Mouse (Mus musculus): ENCODE data around the gene Zfp354c. TPM values are rescaled to one million over a fixed set of nuclear protein-coding genes. Genes with fewer than 3 reads are reported as not detected.

The Zfp354c gene
- 1 to 10 TPM; 3.8 to 5.3 TPM for total RNA-seq (2021)
- long read RNA-seq, experiment 1: 0 reads
- long read RNA-seq, experiment 2, partial matches to known transcripts: 0 of 1 reads
- long read RNA-seq, experiment 2, other reads (novel, unspliced or antisense): 1 of 1 reads

DNA sequence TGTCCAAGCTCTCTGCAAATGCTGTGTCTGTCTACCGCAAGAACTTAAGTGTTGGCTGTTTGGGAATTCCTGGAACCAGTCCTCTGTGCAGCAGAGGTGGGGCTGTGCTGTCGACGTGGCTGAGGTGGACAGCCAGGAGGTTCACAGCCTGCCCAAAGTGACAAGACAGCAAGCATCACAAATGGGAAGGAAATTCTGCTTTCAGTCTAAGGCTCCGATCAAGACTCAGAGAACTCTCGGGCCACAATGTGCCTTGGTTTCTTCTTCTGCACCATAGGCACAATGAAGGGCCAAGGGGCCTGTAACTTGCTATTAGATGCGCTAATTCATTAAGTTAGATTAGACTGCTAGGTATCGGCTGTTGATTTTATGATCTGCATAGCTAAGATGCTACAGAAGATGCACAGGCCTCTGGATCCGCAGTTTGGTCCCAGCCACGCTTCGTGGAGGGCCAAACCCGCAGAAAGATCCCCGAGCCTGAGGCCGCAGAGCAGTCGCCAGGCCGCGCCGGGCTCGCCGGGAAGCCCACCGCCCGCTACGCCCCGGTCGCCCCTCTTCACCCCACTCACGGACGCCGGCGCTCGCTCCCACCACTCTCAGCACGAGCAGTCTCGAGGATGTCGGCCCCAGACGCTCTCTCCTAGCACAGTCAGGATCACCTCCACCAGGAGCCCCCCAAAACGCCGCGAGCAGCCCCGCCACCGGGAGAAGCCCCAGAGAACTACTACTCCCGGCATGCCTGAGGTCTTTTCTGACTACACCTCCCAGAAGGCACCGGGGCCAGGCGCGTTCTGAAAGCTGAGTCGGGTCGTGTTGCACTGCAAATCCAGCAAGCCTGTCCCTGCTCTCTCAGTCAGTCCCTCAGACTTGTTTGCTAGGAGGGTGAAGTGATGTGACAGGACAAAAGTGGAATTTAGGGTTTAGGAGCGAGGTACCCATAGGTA is at the start of gene Zfp354c:
Gene Zfp354c, minus strand, starts transcription at position 715 of the 944 bp plus-strand sequence.
- peak; percentile 78 to 84 for DNase-seq
- intact Hi-C loops (cut with DNase I): loop anchor here (5.0 kb wide), 1 partner anchor 105 kb away; the partner anchor contains the start of gene Zfp354b

DNA sequence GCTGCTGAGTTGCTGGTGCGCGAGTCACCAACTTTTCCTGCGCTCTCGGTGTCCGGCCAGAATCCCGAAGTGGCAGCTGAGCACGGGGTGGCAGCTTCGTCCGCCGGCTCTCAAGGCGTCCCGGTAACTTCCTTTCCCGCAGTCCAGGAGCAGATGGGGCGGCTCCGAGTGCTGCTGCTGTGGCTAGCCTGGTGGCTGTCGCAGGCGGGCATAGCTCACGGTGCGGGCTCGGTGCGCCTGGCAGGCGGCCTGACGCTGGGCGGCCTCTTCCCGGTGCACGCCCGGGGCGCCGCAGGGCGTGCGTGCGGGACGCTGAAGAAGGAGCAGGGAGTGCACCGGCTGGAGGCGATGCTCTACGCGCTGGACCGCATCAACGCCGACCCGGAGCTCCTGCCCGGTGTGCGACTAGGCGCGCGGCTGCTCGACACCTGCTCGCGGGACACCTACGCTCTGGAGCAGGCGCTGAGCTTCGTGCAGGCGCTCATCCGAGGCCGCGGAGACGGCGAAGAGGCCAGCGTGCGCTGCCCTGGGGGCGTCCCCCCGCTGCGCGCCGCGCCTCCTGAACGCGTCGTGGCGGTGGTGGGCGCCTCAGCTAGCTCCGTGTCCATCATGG is 23.6 kb upstream of the Zfp354c start:
- intact Hi-C loops (cut with DNase I): no loop called here
- no peak for DNase-seq

DNA sequence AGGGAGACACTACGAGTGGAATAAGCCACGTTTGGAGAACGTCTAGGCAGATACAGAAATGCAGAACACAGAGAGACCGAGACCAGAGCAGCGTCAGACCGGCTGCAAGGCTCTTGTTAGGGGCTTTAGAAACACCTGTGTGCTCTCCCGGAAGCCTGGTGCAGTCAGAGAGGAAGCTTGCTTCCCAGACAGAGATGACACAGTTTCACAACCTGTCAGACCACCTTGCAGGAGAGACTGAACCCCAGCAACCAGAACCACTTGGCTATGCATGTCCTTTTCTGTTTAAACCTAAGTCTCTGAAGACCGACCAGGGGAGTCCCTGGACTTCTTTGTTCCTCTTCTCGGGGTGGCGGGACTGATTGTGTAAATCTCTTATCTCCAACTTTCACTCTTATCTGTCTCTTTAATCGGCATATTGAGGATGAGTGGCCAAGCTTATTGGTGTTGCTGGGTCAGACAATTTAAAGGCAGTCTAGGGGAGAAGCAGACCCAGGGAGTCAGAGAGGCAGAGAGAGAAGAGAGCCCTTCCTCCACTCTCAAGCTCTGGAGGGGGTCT is 22.7 kb upstream of the Zfp354c start, which contains the start of gene Grm6:
Gene Grm6, plus strand, starts transcription at position 509 of the 559 bp plus-strand sequence.
- DNase-seq: no peak
- intact Hi-C loops (cut with DNase I): no loop called here

DNA sequence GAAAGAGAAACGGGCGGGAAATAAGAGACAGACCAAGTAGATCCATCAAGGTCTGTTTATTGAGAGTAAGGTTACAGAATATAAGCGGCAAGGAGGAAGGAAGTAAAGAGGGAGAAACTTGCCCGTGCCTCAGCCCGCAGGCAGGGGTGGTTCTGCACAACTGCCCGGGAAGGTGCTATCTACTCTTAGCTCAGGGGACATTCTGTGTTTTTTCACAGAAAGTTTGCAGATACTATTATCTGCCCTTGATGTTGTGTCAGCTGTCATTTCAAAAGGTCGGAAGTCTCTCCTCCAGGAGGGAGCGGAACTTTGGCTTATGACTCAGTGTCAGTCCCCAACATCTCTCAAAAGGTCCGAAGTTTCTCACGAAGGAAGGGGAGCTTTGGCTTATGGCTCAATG is 21.8 kb upstream of the Zfp354c start:
- intact Hi-C loops (cut with DNase I): loop anchor here (5.0 kb wide), 1 partner anchor 33 kb away; no protein-coding TSS in a partner anchor
- no peak for DNase-seq

DNA sequence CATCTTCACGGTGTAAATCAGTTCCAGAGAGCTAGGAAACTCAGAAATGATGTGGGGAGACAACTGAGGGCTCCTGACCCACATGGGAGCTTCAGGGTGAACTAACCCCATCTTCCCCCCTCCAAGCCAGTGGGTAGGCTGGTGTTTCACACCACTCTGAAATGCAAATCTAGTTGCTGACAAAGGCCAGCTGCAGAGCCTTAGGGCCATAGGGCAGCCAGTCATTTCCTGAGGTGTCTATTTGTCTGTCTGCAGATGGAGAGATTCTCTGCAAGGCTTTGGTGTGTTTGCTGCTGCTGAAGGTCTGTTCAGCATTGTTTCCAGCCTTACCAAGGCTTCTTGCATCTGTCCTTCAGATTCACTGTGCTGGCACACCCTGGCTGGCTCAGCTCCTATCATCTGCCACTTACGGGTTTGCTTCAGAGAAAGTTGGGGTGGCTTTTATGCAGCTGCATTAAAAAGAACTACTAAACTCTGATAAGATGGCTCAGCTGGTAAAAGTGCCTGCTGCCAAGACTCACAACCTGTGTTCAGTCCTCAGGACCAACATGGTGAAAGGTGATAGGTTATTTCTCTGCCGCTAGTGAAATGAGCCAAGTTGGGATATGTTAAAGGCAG is 21.1 kb upstream of the Zfp354c start:
- DNase-seq: no peak
- intact Hi-C loops (cut with DNase I): loop anchor here (5.0 kb wide), 1 partner anchor 34 kb away; no protein-coding TSS in a partner anchor

DNA sequence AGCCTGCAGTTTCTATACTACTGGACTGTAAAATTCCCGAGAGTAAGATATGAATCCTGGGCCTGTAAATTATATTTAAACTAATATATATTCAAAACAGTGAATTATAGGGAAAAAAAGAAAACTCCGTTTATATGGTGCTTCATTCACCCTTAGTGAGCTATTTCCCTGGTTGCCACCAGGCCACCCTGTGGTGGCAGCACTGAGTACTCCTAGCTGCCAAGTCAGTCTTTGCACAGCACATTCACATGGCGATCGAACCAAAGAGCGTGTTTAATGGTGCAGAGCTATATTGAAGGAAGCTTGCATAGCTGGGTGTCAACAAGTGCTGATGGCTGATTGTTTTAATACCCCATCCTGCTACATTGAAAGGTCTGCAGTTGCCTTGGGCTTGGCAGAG is 19.5 kb upstream of the Zfp354c start:
- DNase-seq: no peak
- intact Hi-C loops (cut with DNase I): loop anchor here (5.0 kb wide), 1 partner anchor 35 kb away; no protein-coding TSS in a partner anchor

DNA sequence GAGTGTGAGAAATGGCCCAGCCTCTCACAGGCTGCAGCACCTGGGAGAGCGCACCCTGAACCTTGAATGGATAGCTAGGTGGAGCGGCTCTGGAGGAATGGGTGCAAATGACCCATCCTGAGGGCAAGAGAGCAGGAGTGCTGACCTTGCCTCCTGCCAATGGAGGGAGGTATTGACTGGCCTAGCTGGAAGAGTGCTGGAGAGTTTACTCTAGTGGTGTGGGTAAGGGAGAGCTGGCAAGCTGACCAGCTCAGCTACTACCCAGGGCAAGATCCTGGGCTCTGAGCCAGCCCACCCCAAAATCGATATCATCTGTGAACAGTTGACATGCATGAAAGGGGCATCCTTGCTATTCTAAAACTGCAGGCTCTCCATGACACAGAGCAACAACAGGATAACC is 18.4 kb upstream of the Zfp354c start:
- intact Hi-C loops (cut with DNase I): loop anchor here (5.0 kb wide), 1 partner anchor 36 kb away; no protein-coding TSS in a partner anchor

DNA sequence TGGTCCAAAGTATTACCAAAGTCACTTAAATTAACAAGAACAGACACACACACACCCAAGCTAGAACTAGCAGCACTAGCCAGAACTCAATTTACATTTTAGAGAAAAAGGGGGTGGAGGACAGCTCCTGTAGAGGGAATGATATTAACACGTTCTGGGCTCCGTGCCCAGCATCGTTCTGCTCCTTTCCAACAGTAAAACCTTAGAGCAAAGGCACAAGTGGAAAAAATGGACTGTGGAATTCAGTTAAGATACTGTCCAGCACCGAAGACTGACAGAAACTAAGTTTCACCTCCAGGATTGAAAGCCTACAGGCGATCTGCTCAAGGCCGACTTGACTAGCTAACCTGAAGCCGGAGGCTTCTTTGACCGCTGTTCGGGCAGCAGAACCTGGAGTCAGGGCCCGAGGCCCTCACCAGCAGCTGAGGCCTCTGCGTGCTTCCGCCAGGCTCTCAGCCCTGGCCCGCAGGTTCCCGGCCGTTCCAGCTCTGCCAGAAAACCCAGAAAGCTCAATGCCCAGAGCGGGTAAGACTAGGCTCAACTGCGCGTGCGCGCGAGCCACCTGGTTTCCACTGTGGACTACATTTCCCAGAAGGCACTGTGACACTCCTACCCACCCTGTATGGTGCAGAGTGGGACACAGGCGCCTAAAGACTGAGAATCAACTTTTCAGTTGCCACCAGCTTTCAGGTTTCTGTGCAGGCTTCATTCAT is 13.7 kb upstream of the Zfp354c start, which contains the start of gene Zfp879:
Gene Zfp879, minus strand, starts transcription at position 530 of the 713 bp plus-strand sequence.
- DNase-seq: peak; percentile 82 to 85
- intact Hi-C loops (cut with DNase I): no loop called here

More for the DNA sequence above, 18.4 kb upstream of the Zfp354c start:
- DNase-seq: no peak

DNA sequence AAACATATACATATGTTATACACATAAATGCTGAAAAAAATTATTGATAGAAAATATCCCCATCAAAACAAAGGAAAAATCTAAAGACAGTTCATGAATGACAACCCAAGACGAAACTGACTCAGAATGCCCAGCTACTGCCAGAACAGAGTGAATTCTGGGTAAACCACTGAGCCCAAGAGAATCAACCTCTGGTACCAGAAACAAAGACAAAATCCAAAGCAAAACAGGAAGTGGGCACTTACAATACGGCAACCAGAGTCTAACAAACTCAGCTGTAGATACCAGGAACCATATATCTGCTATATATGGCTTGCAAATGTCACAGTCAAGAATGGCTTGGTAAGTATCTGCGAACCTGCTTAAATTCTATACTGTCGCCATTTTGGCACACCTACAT is 8.2 kb upstream of the Zfp354c start:
- DNase-seq: no peak
- intact Hi-C loops (cut with DNase I): loop anchor here (5.0 kb wide), 1 partner anchor 92 kb away; no protein-coding TSS in a partner anchor

DNA sequence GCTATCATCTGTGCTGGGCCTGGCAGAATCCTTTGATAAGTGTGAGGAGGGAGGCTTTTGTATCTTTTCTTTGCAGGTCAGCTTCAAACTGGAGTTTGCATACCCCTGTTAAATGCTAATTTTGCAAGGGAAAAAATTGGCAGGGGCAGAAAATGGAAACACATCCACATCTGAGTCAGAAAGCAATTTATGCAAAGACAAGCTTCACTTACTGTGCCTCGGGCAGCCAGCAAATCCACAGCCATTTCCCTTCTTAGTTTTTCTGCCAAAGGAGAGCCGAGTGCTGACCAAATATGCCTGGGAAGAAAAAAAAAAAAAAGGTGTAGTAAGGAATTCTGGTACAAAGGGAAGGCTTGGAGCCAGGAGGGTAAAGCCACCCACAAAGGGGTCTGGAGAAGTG is 1.3 kb downstream of the Zfp354c start:
- intact Hi-C loops (cut with DNase I): loop anchor here (5.0 kb wide), 1 partner anchor 106 kb away; the partner anchor contains the start of gene Zfp354b
- DNase-seq: no peak

DNA sequence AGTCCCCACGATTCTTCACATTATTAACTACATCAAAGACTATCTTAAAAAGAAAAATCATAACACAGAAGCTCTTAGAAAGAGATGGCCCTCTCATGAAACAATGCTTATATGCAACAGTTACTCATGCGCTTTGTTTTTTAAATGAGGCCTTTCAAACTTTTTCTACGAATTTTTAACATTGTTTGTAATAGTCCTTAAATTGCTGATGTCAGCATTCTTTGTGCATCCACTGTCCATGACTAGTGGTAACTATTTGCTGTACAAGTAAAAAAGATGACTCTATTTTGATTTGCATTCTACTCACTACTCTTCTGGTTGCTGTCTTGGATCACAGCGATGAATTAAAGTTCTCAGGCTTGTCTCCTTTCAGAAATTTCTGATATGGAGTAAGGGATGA is 13.3 kb downstream of the Zfp354c start:
- DNase-seq: no peak
- intact Hi-C loops (cut with DNase I): no loop called here

DNA sequence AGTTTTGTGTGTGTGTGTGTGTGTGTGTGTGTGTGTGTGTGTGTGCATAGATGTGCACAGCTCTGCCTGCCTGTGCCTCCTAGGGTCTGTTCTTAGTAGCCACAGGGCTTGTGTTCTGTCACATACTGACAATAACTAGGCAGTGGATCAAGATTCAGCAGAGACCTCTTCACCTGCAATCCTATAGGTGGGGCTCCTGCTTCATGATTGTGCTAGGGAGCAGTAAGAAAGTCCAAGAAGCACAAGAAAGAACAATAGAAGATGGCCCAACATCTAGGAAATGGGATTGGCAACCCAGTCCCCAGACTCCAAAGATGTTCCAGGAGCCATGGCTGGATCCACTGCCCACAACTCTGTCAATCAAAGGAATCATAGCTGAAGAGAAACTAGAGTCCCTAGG is 28.7 kb downstream of the Zfp354c start:
- intact Hi-C loops (cut with DNase I): no loop called here
- DNase-seq: no peak

DNA sequence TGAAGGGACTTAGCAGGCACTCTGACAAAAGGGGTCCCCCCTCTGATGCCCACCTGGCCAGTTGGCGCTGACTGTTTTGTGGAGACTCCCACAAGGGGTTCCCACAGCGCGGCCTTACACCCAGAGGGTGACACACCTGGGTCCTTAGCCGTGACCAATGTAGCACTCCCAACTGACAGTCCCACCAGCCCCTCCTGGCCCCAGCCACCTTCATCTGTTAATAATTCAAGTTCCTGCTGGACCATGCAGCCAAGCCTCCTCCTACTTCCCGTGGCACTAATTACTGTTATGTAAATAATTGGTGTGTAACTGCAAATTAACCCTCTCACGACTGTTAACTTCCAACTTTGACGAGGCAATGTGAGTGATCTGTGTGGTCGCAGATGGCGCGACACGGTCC is 29.9 kb downstream of the Zfp354c start:
- DNase-seq: no peak
- intact Hi-C loops (cut with DNase I): no loop called here

DNA sequence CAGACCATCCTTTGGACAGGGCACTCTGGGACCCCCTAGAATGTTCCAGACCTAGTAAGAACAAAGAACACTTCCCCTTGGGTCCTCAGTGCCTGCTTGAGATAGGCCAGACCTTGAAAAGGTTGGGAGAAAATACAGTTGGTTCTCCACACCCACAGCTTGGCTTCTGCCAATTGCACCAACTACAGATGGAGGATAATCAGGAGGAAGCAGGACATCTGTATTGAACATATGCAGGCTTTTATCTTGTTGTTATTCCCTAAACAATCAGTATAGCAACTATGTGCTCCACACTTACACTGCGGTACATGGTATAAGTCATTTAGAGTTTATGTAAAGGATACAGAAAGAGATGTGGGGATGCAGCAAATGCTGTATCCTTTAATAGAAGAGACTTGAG is 56.5 kb downstream of the Zfp354c start:
- intact Hi-C loops (cut with DNase I): no loop called here

DNA sequence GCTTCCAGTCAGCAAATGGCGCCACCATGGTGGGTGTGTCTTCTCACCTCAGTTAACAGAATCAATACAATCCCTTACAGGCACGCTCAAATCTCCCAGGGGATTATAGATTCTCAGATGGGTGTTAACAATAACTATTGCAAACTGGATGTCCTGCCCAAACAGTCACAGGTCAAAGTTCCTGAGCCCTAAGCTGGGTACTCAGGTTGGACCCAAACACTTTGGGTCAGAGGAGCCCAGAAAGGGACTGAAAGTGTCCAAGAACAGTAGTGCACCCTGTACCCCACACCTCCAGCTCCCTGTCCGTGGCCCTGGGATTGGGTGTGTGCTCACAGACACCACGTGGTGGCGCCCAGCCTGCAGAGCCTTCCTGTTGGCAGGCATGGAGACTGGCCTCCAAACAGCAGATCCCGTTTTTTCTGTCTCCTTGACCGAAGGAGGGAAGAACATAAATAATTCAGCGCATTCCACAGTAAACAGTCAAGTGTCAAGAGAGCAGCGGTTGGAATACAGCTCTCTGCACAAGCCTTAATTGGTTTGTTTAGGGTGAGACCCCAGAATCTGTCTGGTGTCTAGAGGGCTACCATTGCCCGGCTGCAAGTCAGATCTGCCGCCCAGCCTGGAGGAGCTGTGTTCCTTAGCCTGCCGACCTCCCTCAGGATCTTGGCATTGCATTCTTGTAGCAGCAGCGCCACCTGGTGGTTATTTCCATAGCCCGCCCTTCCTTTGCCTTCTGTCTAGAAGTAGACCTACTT is 58.4 kb downstream of the Zfp354c start:
- intact Hi-C loops (cut with DNase I): loop anchor here (2.0 to 5.0 kb wide), 4 partner anchors 142 to 327 kb away; no protein-coding TSS in a partner anchor
- DNase-seq: peak; percentile 81 to 86

More for the DNA sequence above, 56.5 kb downstream of the Zfp354c start:
- no peak for DNase-seq

DNA sequence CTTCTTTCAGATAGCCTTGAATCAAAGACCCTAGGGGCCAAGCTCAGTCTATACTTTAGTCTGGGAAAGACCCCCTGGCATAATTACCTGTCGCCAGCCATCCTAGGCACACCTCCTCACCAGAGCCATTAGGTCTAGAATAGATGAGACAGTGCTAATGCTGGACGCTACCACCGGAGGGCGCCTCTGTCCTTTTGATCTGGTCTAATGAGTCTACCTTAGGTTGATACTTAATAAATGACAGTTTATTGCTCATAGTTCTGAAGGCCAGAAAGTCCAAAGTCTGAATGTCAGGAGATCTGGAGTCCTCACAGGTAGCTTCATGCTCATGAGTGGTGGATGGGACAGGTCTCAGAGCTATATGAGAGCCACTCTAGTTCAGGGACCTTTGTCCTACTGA is 60.5 kb downstream of the Zfp354c start:
- intact Hi-C loops (cut with DNase I): loop anchor here (5.0 kb wide), 3 partner anchors 140 to 325 kb away; no protein-coding TSS in a partner anchor
- no peak for DNase-seq

DNA sequence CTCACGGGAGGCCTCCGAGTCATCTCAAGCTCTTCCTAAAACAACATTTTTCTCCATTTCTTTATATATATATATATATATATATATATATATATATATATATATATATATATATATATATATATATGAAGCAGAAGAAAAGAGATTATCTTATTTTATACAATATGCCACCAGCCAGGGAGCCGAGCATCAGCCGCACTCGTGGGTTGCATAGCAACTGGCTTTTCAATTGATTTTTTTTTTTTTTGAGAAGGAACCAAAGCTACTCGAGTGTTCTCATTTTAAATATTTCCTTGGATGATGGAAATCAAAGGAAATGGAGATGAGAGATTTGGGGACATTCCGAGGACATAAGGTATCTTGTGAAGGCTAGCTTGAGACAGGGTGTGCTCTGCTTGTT is 61.1 kb downstream of the Zfp354c start:
- DNase-seq: no peak
- intact Hi-C loops (cut with DNase I): loop anchor here (5.0 kb wide), 3 partner anchors 139 to 324 kb away; no protein-coding TSS in a partner anchor

Measured in gastrocnemius, postnatal 36 days (tissue).